ENCODE assay signal across 8 mouse cellular contexts in genomic region chr11:82763261-82763660, GRCm38 (mm10). TPM values are rescaled to one million over a fixed set of nuclear protein-coding genes. Genes with fewer than 3 reads are reported as not detected.
DNase-seq lines count a peak whose midpoint lies in the region; ATAC-seq and TF ChIP-seq lines count a peak whose summit lies in the region.

No protein-coding gene starts in this region.

- in situ Hi-C loops in ES-E14 (cut with MboI; ENCODE audit: low sequenced_read_pairs in 2 of 2, unreplicated experiment in 2 of 2), result no loop called here

- peak overlapping the region; percentile 77; the same call in 1 of the 2 replicates for H3K27ac ChIP-seq in kidney, adult 2 months (ENCODE audit: insufficient read depth, low read depth, low read length)
- no peak overlapping the region for H3K27ac ChIP-seq in ES-E14 (ENCODE audit: insufficient read depth, low read depth, low read length, poor library complexity, severe bottlenecking)
- peak overlapping the region; percentile 95 for H3K27ac ChIP-seq in heart, embryonic 16.5 days (ENCODE audit: low read length)
- H3K27ac ChIP-seq in midbrain, embryonic 10.5 days (replicated peaks), result peak overlapping the region; percentile 91

- no peak for TF ChIP-seq CTCF in kidney, adult 2 months (conservative IDR thresholded peaks at IDR 0.05; ENCODE audit: insufficient read depth, insufficient read length, low read depth, low read length)

- peak overlapping the region; percentile 89 for H3K4me2 ChIP-seq in heart, embryonic 16.5 days (ENCODE audit: low read depth, low read length)

- no peak overlapping the region; the same call in 1 of the 2 replicates for H3K4me3 ChIP-seq in kidney, adult 2 months (ENCODE audit: insufficient read depth, low read depth, low read length)
- peak overlapping the region; percentile 90 to 100 for H3K4me3 ChIP-seq in ES-E14 (ENCODE audit: insufficient read depth in 1 of 2, low read depth in 1 of 2, low read length in 2 of 2, poor library complexity in 1 of 2, severe bottlenecking in 1 of 2)
- peak overlapping the region; percentile 83 for H3K4me3 ChIP-seq in heart, embryonic 16.5 days (ENCODE audit: low read length)
- peak overlapping the region; percentile 99 for H3K4me3 ChIP-seq in midbrain, embryonic 10.5 days

- 5% methylated on average over 4 of the region's 4 CpGs for whole genome bisulfite sequencing in kidney, adult 2 months
- 11% methylated on average over 4 of the region's 4 CpGs for WGBS in heart, embryonic 16.5 days
- 14% methylated on average over 4 of the region's 4 CpGs for WGBS in midbrain, embryonic 10.5 days

- peaks cover 2% of the 10 kb centered on the region; the same call in 1 of the 2 replicates for H3K36me3 ChIP-seq in kidney, adult 2 months (ENCODE audit: control insufficient read depth, insufficient read depth, low read length)
- peaks cover 3% of the 10 kb centered on the region; the same call in 1 of the 2 replicates for H3K36me3 ChIP-seq in ES-E14 (ENCODE audit: control insufficient read depth, insufficient read depth, low read length, poor library complexity, severe bottlenecking)
- H3K36me3 ChIP-seq in heart, embryonic 16.5 days (ENCODE audit: control insufficient read depth, insufficient read depth), result 0 out of 2 replicates have a peak, but pooled peaks cover 4% of the 10 kb centered on the region
- H3K36me3 ChIP-seq in midbrain, embryonic 10.5 days, result peaks cover 16% of the 10 kb centered on the region

- H3K27me3 ChIP-seq in kidney, adult 2 months (replicated peaks; ENCODE audit: control insufficient read depth, insufficient read depth, low read length), result no peaks in the 10 kb centered on the region
- no peaks in the 10 kb centered on the region; the same call in 1 of the 2 replicates for H3K27me3 ChIP-seq in heart, embryonic 16.5 days (ENCODE audit: control insufficient read depth, insufficient read depth, low read length)
- H3K27me3 ChIP-seq in midbrain, embryonic 10.5 days (ENCODE audit: low read depth, poor library complexity, severe bottlenecking), result no peaks in the 10 kb centered on the region

- no peak for TF ChIP-seq POLR2A in kidney, adult 2 months (IDR thresholded peaks at IDR 0.05; ENCODE audit: low read depth, low read length)

- no peak for ATAC-seq in heart, embryonic 16.5 days (replicated peaks; ENCODE audit: extremely low read depth, insufficient read depth, low FRiP score)

- peak overlapping the region; percentile 89; the same call in 1 of the 2 replicates for H3K9ac ChIP-seq in ES-E14 (ENCODE audit: insufficient read depth, low read depth, low read length, poor library complexity, severe bottlenecking)
- peak overlapping the region; percentile 87 for H3K9ac ChIP-seq in heart, embryonic 16.5 days (ENCODE audit: low read length)

- no peaks in the 10 kb centered on the region for H3K9me3 ChIP-seq in ES-E14 (ENCODE audit: control insufficient read depth, insufficient read depth, low read depth, low read length)
- peaks cover 3% of the 10 kb centered on the region; the same call in 1 of the 2 replicates for H3K9me3 ChIP-seq in heart, embryonic 16.5 days (replicated peaks; ENCODE audit: control insufficient read depth, low read length)
- peaks cover 4% of the 10 kb centered on the region; the same call in 1 of the 2 replicates for H3K9me3 ChIP-seq in midbrain, embryonic 10.5 days (replicated peaks)

- no peak for DNase-seq in kidney, adult 2 months
- no peak for DNase-seq in kidney, postnatal 10 days
- no peak for DNase-seq in ES-E14 (ENCODE audit: low read depth, low spot score)
- DNase-seq in midbrain, embryonic 10.5 days (ENCODE audit: low spot score), result no peak
- no peak for DNase-seq in yolk sac, embryonic 10.5 days (ENCODE audit: low spot score)
- DNase-seq in right cerebral cortex, adult 2 months (ENCODE audit: low spot score in 2 of 2), result no peak
- no peak for DNase-seq in adrenal gland, postnatal 14 days

- H3K4me1 ChIP-seq in kidney, adult 2 months (ENCODE audit: control insufficient read depth, insufficient read depth, low read length), result peaks cover 3% of the 10 kb centered on the region; the same call in 1 of the 2 replicates
- H3K4me1 ChIP-seq in ES-E14 (ENCODE audit: control insufficient read depth in 2 of 2, insufficient read depth in 2 of 2, low read length in 2 of 2, poor library complexity in 1 of 2), result peaks cover 0 to 8% of the 10 kb centered on the region in 2 experiments; a peak in 3 of 4 replicates
- peaks cover 19% of the 10 kb centered on the region for H3K4me1 ChIP-seq in heart, embryonic 16.5 days (ENCODE audit: control insufficient read depth, insufficient read depth, low read length)
- H3K4me1 ChIP-seq in midbrain, embryonic 10.5 days, result peaks cover 24% of the 10 kb centered on the region

TF ChIP-seq in ES-E14, 5 proteins besides CTCF, POLR2A, EP300 and RAD21:
- TF ChIP-seq MAFK (IDR thresholded peaks at IDR 0.05; ENCODE audit: insufficient read depth, low read depth, low read length) (no peak), HCFC1 (IDR thresholded peaks at IDR 0.05; ENCODE audit: borderline replicate concordance, insufficient read depth, low read length) (no peak), CHD2 (IDR thresholded peaks at IDR 0.05; ENCODE audit: low read depth, low read length) (no peak), ZNF384 (IDR thresholded peaks at IDR 0.05; ENCODE audit: low read depth, low read length) (no peak), ZC3H11A (IDR thresholded peaks at IDR 0.05; ENCODE audit: borderline replicate concordance, low read depth, low read length) (no peak)

RNA-seq across cellular contexts. Expression of gene Cct6b, which starts 0.9 kb away (rescaled TPM):
- polyA plus RNA-seq in kidney, adult 2 months (2012; rRNA removed), result 0.26 and 0.38 TPM in 2 replicates
- total RNA-seq in ES-E14 (2012; rRNA removed), result 0.63 and 0.98 TPM in 2 replicates
- 0.14 and 0.25 TPM in 2 replicates for polyA plus RNA-seq in heart, embryonic 16.5 days (2015; fragmentation: Nextera tagmentation; extraction: Ambion mirVana)
- polyA plus RNA-seq in midbrain, embryonic 10.5 days (2016; fragmentation: Nextera tagmentation; extraction: Ambion mirVana), result 0.22 and 0.39 TPM in 2 replicates
- total RNA-seq in adrenal gland, postnatal 14 days (2021), result 0.59 and 0.64 TPM in 2 replicates

RNA-seq across cellular contexts. Expression of gene Zfp830, which starts 0.9 kb away (rescaled TPM):
- 7.8 and 9.4 TPM in 2 replicates for polyA plus RNA-seq in kidney, adult 2 months (2012; rRNA removed)
- 24.6 and 34.8 TPM in 2 replicates for total RNA-seq in ES-E14 (2012; rRNA removed)
- 28.3 and 30.4 TPM in 2 replicates for polyA plus RNA-seq in heart, embryonic 16.5 days (2015; fragmentation: Nextera tagmentation; extraction: Ambion mirVana)
- 33.3 and 37.6 TPM in 2 replicates for polyA plus RNA-seq in midbrain, embryonic 10.5 days (2016; fragmentation: Nextera tagmentation; extraction: Ambion mirVana)
- 20.1 and 21.7 TPM in 2 replicates for total RNA-seq in adrenal gland, postnatal 14 days (2021)

RNA-seq across cellular contexts. Expression of gene Lig3, which starts 17.6 kb away (rescaled TPM):
- 12.7 and 15.0 TPM in 2 replicates for polyA plus RNA-seq in kidney, adult 2 months (2012; rRNA removed)
- total RNA-seq in ES-E14 (2012; rRNA removed), result 66.5 and 79.1 TPM in 2 replicates
- polyA plus RNA-seq in heart, embryonic 16.5 days (2015; fragmentation: Nextera tagmentation; extraction: Ambion mirVana), result 16.6 and 17.6 TPM in 2 replicates
- 41.1 and 47.2 TPM in 2 replicates for polyA plus RNA-seq in midbrain, embryonic 10.5 days (2016; fragmentation: Nextera tagmentation; extraction: Ambion mirVana)
- 22.0 and 22.5 TPM in 2 replicates for total RNA-seq in adrenal gland, postnatal 14 days (2021)
